16 mouse cellular contexts compared by ENCODE assay signal in the genomic region with DNA sequence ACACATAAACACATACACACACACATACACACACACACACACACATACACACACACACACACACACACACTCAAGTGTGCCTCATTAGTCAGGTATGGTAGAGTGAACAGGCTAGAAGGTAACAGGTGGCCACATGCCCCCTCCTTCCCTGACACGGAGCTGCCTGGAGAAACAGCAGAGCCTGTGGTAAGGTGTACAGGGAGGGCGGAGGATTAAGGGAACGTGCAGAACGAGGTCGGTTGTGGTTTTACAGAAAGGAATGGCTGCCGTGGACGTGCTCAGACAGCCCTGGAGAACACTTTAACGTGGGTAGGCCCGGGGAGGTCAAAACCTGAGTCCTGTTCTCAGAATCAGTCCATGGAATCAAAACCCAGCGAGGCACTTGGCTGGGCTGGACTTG.
"Had no signal": no experiment of that assay in that cellular context is flagged by ENCODE, and none has a peak within 500 bp of the region (broad histone marks: within the 10 kb centered on the region; RNA-seq: fewer than 3 reads in every experiment).

No protein-coding gene starts in this region.

- H3K4me1 ChIP-seq: neural tube, embryonic 13.5 days; neural tube, embryonic 15.5 days; stomach, embryonic 15.5 days had no signal

- H3K9me3 ChIP-seq: neural tube, embryonic 13.5 days; neural tube, embryonic 15.5 days; stomach, embryonic 15.5 days had no signal

- H3K27ac ChIP-seq: neural tube, embryonic 13.5 days; neural tube, embryonic 15.5 days; stomach, embryonic 15.5 days; stomach, postnatal 0 days had no signal

- H3K36me3 ChIP-seq: neural tube, embryonic 13.5 days; neural tube, embryonic 15.5 days; stomach, embryonic 15.5 days had no signal

- DNase-seq: retina, postnatal 1 day; right cerebral cortex, adult 18-20 months; right cerebral cortex, postnatal 14 days; right cerebral cortex, postnatal 25 days; right cerebral cortex, postnatal 4 days; spleen, adult 18-20 months; thymus, adult 18-20 months; thymus, adult 2 months; thymus, postnatal 14 days; thymus, postnatal 25 days; thymus, postnatal 36 days; thymus, postnatal 4 days had no signal

- H3K27me3 ChIP-seq: stomach, embryonic 15.5 days had no signal

- H3K4me2 ChIP-seq: neural tube, embryonic 13.5 days; neural tube, embryonic 15.5 days; stomach, embryonic 15.5 days had no signal

- H3K9ac ChIP-seq: neural tube, embryonic 13.5 days; neural tube, embryonic 15.5 days; stomach, embryonic 15.5 days had no signal

- H3K4me3 ChIP-seq: neural tube, embryonic 13.5 days; neural tube, embryonic 15.5 days; stomach, embryonic 15.5 days had no signal
